Mouse (Mus musculus): ENCODE results near the gene Dst.

GRCm38 (mm10) chr1:33911589-33911988 is 3.6 kb downstream of the Dst start:
- TF ChIP-seq CTCF (IDR thresholded peaks at IDR 0.05; ENCODE audit: low read depth) (no peak), EP300 (IDR thresholded peaks at IDR 0.05; ENCODE audit: low read depth) (no peak)

Measured in liver, embryonic 14.5 days (tissue).